Mouse (Mus musculus): ENCODE data around the gene Hk1.

DNA sequence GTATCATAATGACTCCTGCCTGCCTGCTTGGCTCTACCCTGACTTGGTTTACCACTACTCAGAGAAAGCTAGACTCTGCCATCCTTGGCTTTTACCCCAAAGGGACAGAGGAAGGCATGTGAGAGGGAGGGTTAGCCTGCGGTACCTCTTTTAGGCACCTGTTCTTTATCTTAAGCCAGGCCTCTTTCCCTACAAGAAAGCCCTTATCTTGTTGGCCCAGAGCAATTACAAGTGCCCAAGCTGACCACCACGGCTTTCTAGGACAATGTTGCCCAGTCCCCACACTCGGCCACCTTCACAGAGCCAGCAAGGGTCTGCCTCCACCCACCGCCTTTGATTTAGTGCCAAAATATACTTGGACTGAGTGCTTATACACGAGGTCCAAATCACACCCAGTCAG lies 34.6 kb downstream of the Hk1 start:
- TF ChIP-seq CTCF (IDR thresholded peaks at IDR 0.05; ENCODE audit: control insufficient read depth, insufficient read depth, insufficient read length) = no peak
- no peak for TF ChIP-seq MYOD1 (IDR thresholded peaks at IDR 0.05; ENCODE audit: control insufficient read depth, insufficient read length, low read depth)
- no peak for TF ChIP-seq USF1 (IDR thresholded peaks at IDR 0.05; ENCODE audit: low read depth)
- TF ChIP-seq CEBPB (IDR thresholded peaks at IDR 0.05; ENCODE audit: low read depth) = no peak
- TF ChIP-seq MAX (IDR thresholded peaks at IDR 0.05) = no peak
- no peak for TF ChIP-seq MYOG (IDR thresholded peaks at IDR 0.05; ENCODE audit: control insufficient read depth, extremely low read depth, insufficient read length)
- TF ChIP-seq FOSL1 (IDR thresholded peaks at IDR 0.05; ENCODE audit: insufficient read depth, low read length, poor library complexity, severe bottlenecking) = no peak

All from C2C12 (cell line).